Mouse (Mus musculus): ENCODE measurements around the gene Tprgl. TPM values are rescaled to one million over a fixed set of nuclear protein-coding genes. Genes with fewer than 3 reads are reported as not detected.

Tprgl gene
- total and polyA plus RNA-seq, 3 experiments = 47.5 to 67.8 (median 64.5) TPM

GRCm38 (mm10) chr4:154142211-154143040 lies 18.0 kb downstream of the Tprgl start, which contains the start of gene Wrap73:
Gene Wrap73 (plus strand): TSS chr4:154142372.
- Histone ChIP-seq H3K27me3 (replicated peaks) (peaks cover 35% of the 10 kb centered on the region), H3K9me3 (replicated peaks; ENCODE audit: low read length) (peaks cover 10% of the 10 kb centered on the region), H3K27ac (ENCODE audit: insufficient read depth, low read depth) (0 out of 2 replicates have a peak within 1 kb of the TSS, but pooled peaks have one; percentile 13), H3K4me1 (ENCODE audit: control insufficient read depth in 1 of 2, insufficient read depth in 2 of 2) (peaks cover 21 to 66% of the 10 kb centered on the region in 2 experiments), H3K9ac (ENCODE audit: insufficient read depth, low read depth) (peak within 1 kb of the TSS; percentile 96), H3K4me2 (ENCODE audit: insufficient read depth, low read depth, poor library complexity, severe bottlenecking) (peak within 1 kb of the TSS; percentile 84), H3K79me2 (replicated peaks; ENCODE audit: control insufficient read depth, extremely low read depth, insufficient read depth, poor library complexity, severe bottlenecking) (peaks cover 47% of the 10 kb centered on the region), H3K4me3 (replicated peaks in 1 of 3; ENCODE audit: low read depth in 2 of 3, low read length in 2 of 3, poor library complexity in 1 of 3) (peak within 1 kb of the TSS; percentile 58 to 83 (median 78)), H3K36me3 (replicated peaks in 1 of 2; ENCODE audit: control insufficient read depth in 1 of 2, insufficient read depth in 1 of 2, low read length in 1 of 2) (peaks cover 21 to 30% of the 10 kb centered on the region in 2 experiments)
- TF ChIP-seq ELF1 (IDR thresholded peaks at IDR 0.05; ENCODE audit: low read depth, low read length) (peak; percentile 91), NELFE (IDR thresholded peaks at IDR 0.05; ENCODE audit: low read depth, low read length) (peak; percentile 61), HCFC1 (IDR thresholded peaks at IDR 0.05; ENCODE audit: low read depth, low read length) (peak; percentile 95), MEF2A (IDR thresholded peaks at IDR 0.05; ENCODE audit: borderline replicate concordance, low read depth, low read length) (peak; percentile 20; the same call in 1 of the 2 replicates), ZKSCAN1 (IDR thresholded peaks at IDR 0.05; ENCODE audit: borderline replicate concordance, low read depth, low read length) (no peak), CHD2 (IDR thresholded peaks at IDR 0.05; ENCODE audit: low read length) (peak; percentile 47; the same call in 1 of the 2 replicates), TBP (conservative IDR thresholded peaks at IDR 0.05; ENCODE audit: low read depth, low read length) (no peak), MAFK (IDR thresholded peaks at IDR 0.05; ENCODE audit: insufficient replicate concordance, low read length) (no peak), GABPA (IDR thresholded peaks at IDR 0.05; ENCODE audit: insufficient replicate concordance, low read depth, low read length) (no peak; the same call in 1 of the 2 replicates), SIN3A (IDR thresholded peaks at IDR 0.05; ENCODE audit: low read length) (peak; percentile 61; the same call in 1 of the 2 replicates), KAT2A (IDR thresholded peaks at IDR 0.05; ENCODE audit: insufficient replicate concordance, low read length) (peak; percentile 84; the same call in 1 of the 2 replicates), USF2 (conservative IDR thresholded peaks at IDR 0.05; ENCODE audit: low read depth, low read length) (no peak), UBTF (IDR thresholded peaks at IDR 0.05; ENCODE audit: low read depth, low read length) (no peak), ZC3H11A (IDR thresholded peaks at IDR 0.05; ENCODE audit: low read depth, low read length) (no peak), SMC3 (IDR thresholded peaks at IDR 0.05; ENCODE audit: low read depth, low read length) (no peak), RAD21 (IDR thresholded peaks at IDR 0.05; ENCODE audit: low read depth, low read length) (no peak), TCF12 (IDR thresholded peaks at IDR 0.05; ENCODE audit: low read depth, low read length) (peak; percentile 63), EP300 (IDR thresholded peaks at IDR 0.05; ENCODE audit: low read length) (no peak), CTCF (conservative IDR thresholded peaks at IDR 0.05 in 1 of 2, IDR thresholded peaks at IDR 0.05 in 1 of 2; ENCODE audit: low read depth in 2 of 2, low read length in 2 of 2) (no peak), E2F4 (IDR thresholded peaks at IDR 0.05; ENCODE audit: insufficient replicate concordance, low read depth, low read length) (no peak), BHLHE40 (IDR thresholded peaks at IDR 0.05; ENCODE audit: low read depth, low read length) (0 out of 2 replicates have a peak, but pooled peaks have one; percentile 28), POLR2A (IDR thresholded peaks at IDR 0.05; ENCODE audit: low read depth, low read length) (peak; percentile 78), IRF4 (IDR thresholded peaks at IDR 0.05; ENCODE audit: low read depth, low read length) (0 out of 2 replicates have a peak, but pooled peaks have one; percentile 9), MAZ (IDR thresholded peaks at IDR 0.05; ENCODE audit: low read depth, low read length) (no peak), MAX (IDR thresholded peaks at IDR 0.05; ENCODE audit: low read length) (no peak), USF1 (IDR thresholded peaks at IDR 0.05; ENCODE audit: low read depth, low read length) (no peak), MXI1 (IDR thresholded peaks at IDR 0.05; ENCODE audit: low read depth, low read length) (peak; percentile 52; the same call in 1 of the 2 replicates), ETS1 (conservative IDR thresholded peaks at IDR 0.05; ENCODE audit: low read depth, low read length) (no peak), JUND (conservative IDR thresholded peaks at IDR 0.05; ENCODE audit: low read depth, low read length) (no peak), NRF1 (IDR thresholded peaks at IDR 0.05; ENCODE audit: low read depth, low read length) (no peak), PAX5 (IDR thresholded peaks at IDR 0.05; ENCODE audit: low read length) (no peak), ZNF384 (IDR thresholded peaks at IDR 0.05; ENCODE audit: low read depth, low read length) (no peak), RCOR1 (conservative IDR thresholded peaks at IDR 0.05; ENCODE audit: low read depth, low read length) (no peak)
- in situ Hi-C loops (cut with MboI; ENCODE audit: low pct_ligation_motif_present, low pct_unique_long_range_greater_than_20kb, low sequenced_read_pairs) = loop anchor here (25.0 kb wide), 1 partner anchor 795 kb away; the partner anchor contains the start of gene Tnfrsf14
- dilution Hi-C loops (cut with MboI; ENCODE audit: extremely low pct_ligation_motif_present, extremely low pct_unique_long_range_greater_than_20kb, low sequenced_read_pairs) = no loop called here
- DNase-seq (ENCODE audit: extremely low read depth) = peak; percentile 88
